Mouse (Mus musculus) spleen, adult 2 months (tissue): ENCODE data around the gene Cdc37. TPM values are rescaled to one million over a fixed set of nuclear protein-coding genes. Genes with fewer than 3 reads are reported as not detected.
A peak's percentile ranks its signal among the peaks of the same experiment; 100 is the strongest.

Experiments used
- DNase-seq, 2 experiments: peaks; one replicate each; pipeline versions ENCODE4 v3.0.0 to v3.0.0-alpha.2; 2012 to 2021; ENCODE audit warnings: low spot score in 2 of 2, low read depth in 1 of 2
- H3K27ac ChIP-seq: fragments of 200-500 bp; 2 replicates; pipeline ENCODE4 v1.5.1; 2012; ENCODE audit warnings: low read length, inconsistent platforms; ENCODE audit not compliant: insufficient read depth
- H3K27me3 ChIP-seq: fragments of 200-500 bp; 2 replicates; pipeline ENCODE4 v1.6.1; 2012; ENCODE audit warnings: mild to moderate bottlenecking, moderate library complexity, low read length, inconsistent platforms; ENCODE audit not compliant: control insufficient read depth, insufficient read depth
- H3K36me3 ChIP-seq: fragments of 200-500 bp; 2 replicates; pipeline ENCODE4 v1.6.1; 2012; ENCODE audit warnings: mild to moderate bottlenecking, low read length, inconsistent platforms; ENCODE audit not compliant: control insufficient read depth, insufficient read depth
- H3K4me1 ChIP-seq: fragments of 200-500 bp; 2 replicates; pipeline ENCODE4 v1.6.1; 2011; ENCODE audit warnings: inconsistent platforms; ENCODE audit not compliant: control insufficient read depth, insufficient read depth, insufficient read length
- H3K4me3 ChIP-seq: fragments of 200-500 bp; 2 replicates; pipeline ENCODE4 v1.5.1; 2011; ENCODE audit warnings: mild to moderate bottlenecking, inconsistent platforms; ENCODE audit not compliant: insufficient read depth, insufficient read length; ENCODE audit errors: extremely low read depth
- CTCF ChIP-seq: fragments of 200-500 bp; IDR thresholded peaks from 2 replicates; pipeline ENCODE4 v1.5.1; 2011; ENCODE audit warnings: mild to moderate bottlenecking, inconsistent platforms; ENCODE audit not compliant: insufficient read depth, insufficient read length, insufficient replicate concordance; ENCODE audit errors: extremely low read depth
- POLR2A ChIP-seq: fragments of 200-500 bp; IDR thresholded peaks from 2 replicates; pipeline ENCODE4 v1.6.1; 2011; ENCODE audit warnings: low read depth, low read length, inconsistent platforms
- whole genome bisulfite sequencing: fragments of 180-500 bp; shearing (Covaris S2); methylation state at CpG from one replicate; pipeline ENCODE4 v1.1.7; 2018; 5-methylcytosine and 5-hydroxymethylcytosine counted together
- polyA plus RNA-seq: library from polyadenylated mRNA; depleted of rRNA; stranded (reverse); fragments of >200 nt; gene quantifications from 2 replicates; pipeline ENCODE4 v1.2.3, GENCODE M21; 2012; rRNA removed

Cdc37 gene
- polyA plus RNA-seq, 1 experiment: 44.7 TPM

- DNase-seq: no peak
- H3K27ac ChIP-seq: no peak overlapping the region
- TF ChIP-seq CTCF: no peak
- no peak for TF ChIP-seq POLR2A
- H3K4me1 ChIP-seq: peaks cover 6% of the 10 kb centered on the region; the same call in 1 of the 2 replicates
- H3K27me3 ChIP-seq: no peaks in the 10 kb centered on the region
- peaks cover 25% of the 10 kb centered on the region for H3K36me3 ChIP-seq
- 95% methylated on average over 1 of the region's 1 CpGs for WGBS
- H3K4me3 ChIP-seq: peak overlapping the region; percentile 84; the same call in 1 of the 2 replicates
Observed at GRCm38 (mm10) chr9:21090537-21090936, 59.2 kb downstream of the Cdc37 start.

DNA sequence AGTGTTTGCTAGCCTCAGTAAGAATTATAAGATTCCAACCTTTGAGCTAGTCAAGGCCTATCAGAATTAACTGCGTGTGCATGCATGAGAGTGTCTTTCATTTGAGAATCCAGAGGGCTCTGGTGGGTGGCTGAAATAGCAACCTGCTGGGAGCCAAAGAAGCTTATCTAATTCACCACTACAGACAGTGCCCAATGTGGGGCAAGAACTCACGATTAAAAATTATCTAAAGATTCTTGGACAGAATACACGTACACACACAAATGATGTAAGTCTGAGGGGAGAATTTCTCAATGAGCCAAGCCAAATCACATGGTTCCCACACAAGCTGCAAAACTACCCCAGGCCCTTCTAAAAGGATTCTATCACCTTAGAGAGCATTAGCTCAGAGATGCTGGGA lies 66.5 kb downstream of the Cdc37 start:
- no peak for DNase-seq
- Histone ChIP-seq H3K27ac (no peak overlapping the region), H3K4me3 (no peak overlapping the region), H3K36me3 (peaks cover 72% of the 10 kb centered on the region), H3K27me3 (no peaks in the 10 kb centered on the region), H3K4me1 (no peaks in the 10 kb centered on the region)
- TF ChIP-seq CTCF (no peak), POLR2A (no peak)
- WGBS: 83% methylated on average over 3 of the region's 3 CpGs

Other genes starting within 250 kb of the Cdc37 start
- gene Dnmt1, start 190.1 kb downstream of the Cdc37 start, polyA plus RNA-seq: 37.0 and 44.9 TPM in 2 replicates
- 3.4 and 3.9 TPM in 2 replicates for gene S1pr2, start 173.2 kb downstream of the Cdc37 start, polyA plus RNA-seq
- gene Mrpl4, start 147.2 kb downstream of the Cdc37 start, polyA plus RNA-seq: 75.8 and 99.7 TPM in 2 replicates
- gene Icam1, start 134.0 kb downstream of the Cdc37 start, polyA plus RNA-seq: 59.7 and 67.4 TPM in 2 replicates
- 8.1 and 9.3 TPM in 2 replicates for gene Icam4, start 120.6 kb downstream of the Cdc37 start, polyA plus RNA-seq
- 1.1 and 1.2 TPM in 2 replicates for gene Icam5, start 117.9 kb downstream of the Cdc37 start, polyA plus RNA-seq
- 0.28 and 0.65 TPM in 2 replicates for gene Zglp1, start 82.9 kb downstream of the Cdc37 start, polyA plus RNA-seq
- gene Gm49373, start 76.9 kb downstream of the Cdc37 start, polyA plus RNA-seq: 0.19 and 0.32 TPM in 2 replicates
- gene Fdx1l, start 76.4 kb downstream of the Cdc37 start, polyA plus RNA-seq: 38.3 and 59.5 TPM in 2 replicates
- gene Gm38431, start 58.0 kb downstream of the Cdc37 start, polyA plus RNA-seq: 5.2 and 18.8 TPM in 2 replicates
- gene Raver1, start 58.0 kb downstream of the Cdc37 start, polyA plus RNA-seq: 77.9 and 93.1 TPM in 2 replicates
- 46.1 and 52.2 TPM in 2 replicates for gene Tyk2, start 18.7 kb downstream of the Cdc37 start, polyA plus RNA-seq
- 12.4 and 13.1 TPM in 2 replicates for gene Pde4a, start 15.7 kb upstream of the Cdc37 start, polyA plus RNA-seq
- gene Keap1, start 89.4 kb upstream of the Cdc37 start, polyA plus RNA-seq: 55.4 and 78.4 TPM in 2 replicates
- gene S1pr5, start 98.5 kb upstream of the Cdc37 start, polyA plus RNA-seq: 12.2 and 21.3 TPM in 2 replicates
- gene Atg4d, start 115.3 kb upstream of the Cdc37 start, polyA plus RNA-seq: 44.8 and 48.4 TPM in 2 replicates
- gene Kri1, start 138.0 kb upstream of the Cdc37 start, polyA plus RNA-seq: 40.8 and 43.1 TPM in 2 replicates
- 87.4 and 115 TPM in 2 replicates for gene Cdkn2d, start 141.4 kb upstream of the Cdc37 start, polyA plus RNA-seq
- 2.0 and 2.5 TPM in 2 replicates for gene Ap1m2, start 162.4 kb upstream of the Cdc37 start, polyA plus RNA-seq
- 166 and 184 TPM in 2 replicates for gene Slc44a2, start 170.7 kb upstream of the Cdc37 start, polyA plus RNA-seq
- gene Ilf3, start 217.9 kb upstream of the Cdc37 start, polyA plus RNA-seq: 54.2 and 59.6 TPM in 2 replicates